Mouse (Mus musculus): Measurements from ENCODE around the gene Ubr2. TPM values are rescaled to one million over a fixed set of nuclear protein-coding genes. Genes with fewer than 3 reads are reported as not detected.

Gene Ubr2
- total and polyA plus RNA-seq, 3 experiments = 41.4 to 87.4 (median 57.6) TPM

GRCm38 (mm10) chr17:47003305-47003704, 7.1 kb downstream of the Ubr2 start:
- peak; percentile 35 for DNase-seq

GRCm38 (mm10) chr17:47002401-47002800, 8.0 kb downstream of the Ubr2 start:
- no peak for DNase-seq

- DNase-seq = no peak
These were observed 11.5 kb downstream of the Ubr2 start for GRCm38 (mm10) chr17:46998840-46999239.

DNA sequence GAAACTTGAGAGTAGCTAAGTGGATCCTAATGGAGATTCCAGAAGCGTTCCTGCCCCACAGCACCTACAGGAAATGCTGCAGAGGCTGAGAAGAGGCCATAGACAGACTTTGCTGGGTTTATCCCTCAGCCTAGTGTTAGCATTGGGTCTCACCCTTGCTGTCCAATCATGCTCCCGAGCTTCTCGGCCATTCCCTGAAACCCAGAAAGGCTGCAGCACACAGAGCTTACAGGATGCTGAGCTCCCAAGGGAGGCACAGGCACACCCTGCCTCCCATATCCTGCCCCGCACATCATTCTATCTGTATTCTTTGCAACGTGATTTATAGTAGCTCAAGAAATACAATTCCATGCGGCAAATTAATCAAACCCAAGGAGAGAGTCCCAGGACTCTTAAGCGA, 13.9 kb downstream of the Ubr2 start:
- no peak for DNase-seq

DNA sequence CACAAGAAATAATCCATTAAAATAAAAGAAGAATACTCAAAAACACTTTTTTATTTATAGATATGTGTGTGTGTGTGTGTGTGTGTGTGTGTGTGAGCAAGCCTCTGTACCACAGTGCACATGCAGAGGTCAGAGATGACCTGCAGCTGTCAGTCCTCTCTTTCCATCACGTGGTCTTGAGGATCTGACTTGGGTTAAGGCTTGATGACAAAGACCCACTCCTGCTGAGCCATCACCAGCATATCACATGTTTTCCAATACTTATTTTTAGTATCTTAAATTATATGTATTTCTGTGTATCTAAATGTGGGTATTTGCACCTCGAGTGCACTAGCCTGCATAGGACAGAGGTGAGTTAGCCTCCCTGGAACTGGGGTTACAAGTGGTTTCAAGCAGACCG, 14.7 kb downstream of the Ubr2 start:
- DNase-seq = no peak

DNA sequence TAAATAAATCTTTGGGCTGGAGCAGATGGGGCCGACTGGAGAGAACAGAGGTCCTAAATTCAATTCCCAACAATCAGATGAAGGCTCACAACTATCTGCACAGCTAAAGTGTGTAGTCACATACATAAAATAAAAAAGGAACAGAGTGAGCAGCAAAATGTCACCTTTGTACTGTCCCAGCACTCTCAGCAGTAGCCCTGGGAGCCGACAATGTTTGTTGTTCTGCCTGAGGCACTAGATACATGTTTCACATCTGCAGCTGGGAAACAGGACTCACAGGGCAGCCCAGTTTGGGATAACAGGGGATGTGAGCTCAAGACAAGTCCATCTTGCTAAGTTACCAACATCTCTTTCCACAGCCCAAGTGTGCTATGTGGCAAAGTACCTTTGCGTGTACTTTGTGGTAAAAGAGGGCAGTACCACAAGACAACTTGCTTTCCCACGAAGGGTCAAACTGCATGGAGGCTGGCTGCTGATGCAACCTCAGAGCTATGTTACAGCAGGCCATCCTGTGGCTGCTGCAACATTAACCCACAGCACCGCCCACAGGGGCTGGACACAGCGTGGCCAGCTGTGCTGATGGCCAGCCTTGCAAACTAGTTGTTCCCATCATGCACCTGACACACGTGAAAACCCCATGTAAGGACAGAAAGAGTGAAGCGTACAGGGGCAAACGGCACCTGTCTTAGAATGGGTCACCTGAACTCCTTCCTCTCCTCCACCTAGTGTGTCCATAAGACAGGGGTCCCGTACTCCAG, 15.5 kb downstream of the Ubr2 start:
- DNase-seq = peak; percentile 64

- no peak for DNase-seq
These were observed 16.7 kb downstream of the Ubr2 start for GRCm38 (mm10) chr17:46993625-46994024.

- DNase-seq = no peak
These were observed 22.7 kb downstream of the Ubr2 start for GRCm38 (mm10) chr17:46987631-46988030.

DNA sequence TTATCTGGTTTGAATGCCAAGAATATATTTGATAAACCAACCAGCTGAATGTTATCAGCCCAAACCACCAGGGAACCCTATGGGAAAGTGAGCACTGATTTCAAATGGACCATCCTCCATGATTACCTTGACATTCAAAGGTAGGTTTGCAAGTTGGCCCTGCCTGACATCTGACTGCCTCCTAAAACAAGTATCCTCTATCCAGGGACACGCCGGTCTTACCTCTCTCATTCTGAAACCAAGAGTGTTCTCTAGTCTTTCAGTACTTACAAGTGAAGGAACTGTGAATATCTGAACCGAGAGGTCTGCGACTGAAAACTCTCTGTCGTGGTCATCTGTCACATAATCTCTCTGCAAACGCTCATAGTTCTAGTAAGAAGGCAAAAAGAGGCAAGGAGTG, 30.3 kb downstream of the Ubr2 start:
- DNase-seq = no peak

DNA sequence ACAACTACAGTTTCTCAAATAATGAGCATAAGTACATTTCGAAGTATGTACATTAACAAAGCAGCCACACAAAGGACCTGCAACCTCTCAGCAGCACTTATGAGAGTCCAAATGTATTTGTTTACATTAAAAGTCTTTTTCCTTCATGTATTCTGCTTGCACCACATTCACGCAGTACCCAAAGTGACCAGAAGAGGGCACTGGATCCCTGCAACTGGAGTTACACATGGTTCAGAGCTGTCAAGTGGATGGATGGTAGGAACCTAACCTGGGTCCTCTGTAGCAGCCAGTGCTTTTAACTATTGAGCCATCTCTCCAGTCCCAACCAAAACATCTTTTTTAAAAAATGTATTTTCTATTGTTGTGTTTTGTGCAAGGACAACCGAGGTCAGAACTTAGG, 35.2 kb downstream of the Ubr2 start:
- DNase-seq = peak; percentile 40

DNA sequence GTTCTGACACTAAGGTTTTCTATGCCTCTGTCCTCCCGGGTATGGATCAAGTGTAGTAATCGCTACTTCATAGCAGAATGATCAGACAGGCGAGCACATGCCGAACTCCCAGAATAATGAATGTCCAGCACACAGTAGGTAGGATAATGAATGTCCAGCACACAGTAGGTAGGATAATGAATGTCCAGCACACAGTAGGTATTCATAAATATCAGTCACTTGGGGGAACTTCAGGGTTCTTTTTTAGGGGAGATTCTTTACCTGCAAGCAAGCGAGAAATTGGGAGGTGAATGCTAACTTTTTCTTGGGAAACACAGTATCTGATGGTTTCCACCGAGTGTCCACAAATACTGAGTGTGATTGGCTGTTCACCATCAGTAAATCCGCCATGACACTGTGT, 37.8 kb downstream of the Ubr2 start:
- no peak for DNase-seq

GRCm38 (mm10) chr17:46966892-46967291, 43.5 kb downstream of the Ubr2 start:
- no peak for DNase-seq

GRCm38 (mm10) chr17:46963186-46963585, 47.2 kb downstream of the Ubr2 start:
- DNase-seq = no peak

- no peak for DNase-seq
These were observed 48.2 kb downstream of the Ubr2 start for GRCm38 (mm10) chr17:46962153-46962552.

- peak; percentile 25 for DNase-seq
These were observed 50.1 kb downstream of the Ubr2 start for GRCm38 (mm10) chr17:46960216-46960615.

- DNase-seq = no peak
These were observed 52.3 kb downstream of the Ubr2 start for GRCm38 (mm10) chr17:46958045-46958444.

GRCm38 (mm10) chr17:46946276-46946675, 64.1 kb downstream of the Ubr2 start:
- peak; percentile 69 for DNase-seq

DNA sequence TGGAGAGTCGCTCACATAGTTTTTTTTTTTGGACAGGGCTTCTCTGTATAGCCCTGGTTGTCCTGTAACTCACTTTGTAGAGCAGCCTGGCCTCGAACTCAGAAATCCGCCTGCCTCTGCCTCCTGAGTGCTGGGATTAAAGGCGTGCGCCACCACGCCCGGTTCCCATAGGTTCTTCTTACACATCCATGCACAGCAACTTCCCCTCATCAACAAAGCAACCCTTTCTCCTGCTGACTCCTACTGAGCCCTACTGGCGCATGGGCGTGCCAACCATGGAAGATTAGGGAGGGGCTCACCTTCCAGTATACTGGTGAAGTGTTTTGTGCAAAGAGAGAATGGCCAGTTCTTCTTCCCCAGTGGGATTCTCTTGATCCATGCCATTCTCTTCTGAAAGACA, 67.9 kb downstream of the Ubr2 start:
- no peak for DNase-seq

- DNase-seq = no peak
These were observed 69.9 kb downstream of the Ubr2 start for GRCm38 (mm10) chr17:46940461-46940860.

GRCm38 (mm10) chr17:46933557-46934348, 76.6 kb downstream of the Ubr2 start:
- peak; percentile 56 for DNase-seq

- peak; percentile 71 for DNase-seq
These were observed 77.4 kb downstream of the Ubr2 start for GRCm38 (mm10) chr17:46932961-46933360.

GRCm38 (mm10) chr17:46929897-46930296, 80.5 kb downstream of the Ubr2 start:
- no peak for DNase-seq

- DNase-seq = no peak
These were observed 81.1 kb downstream of the Ubr2 start for GRCm38 (mm10) chr17:46929277-46929676.

- no peak for DNase-seq
These were observed 82.6 kb downstream of the Ubr2 start for GRCm38 (mm10) chr17:46927781-46928180.

Data from adrenal gland, adult 2 months (tissue).